Mouse (Mus musculus) spleen, postnatal 36 days (tissue): Measurements from ENCODE around the gene Npw.

Source experiments
- DNase-seq, 2 experiments: peaks; one replicate each; pipeline ENCODE4 v3.0.0; 2022; ENCODE audit warnings: low spot score in 2 of 2, mixed read lengths in 1 of 2

Npw gene

DNA sequence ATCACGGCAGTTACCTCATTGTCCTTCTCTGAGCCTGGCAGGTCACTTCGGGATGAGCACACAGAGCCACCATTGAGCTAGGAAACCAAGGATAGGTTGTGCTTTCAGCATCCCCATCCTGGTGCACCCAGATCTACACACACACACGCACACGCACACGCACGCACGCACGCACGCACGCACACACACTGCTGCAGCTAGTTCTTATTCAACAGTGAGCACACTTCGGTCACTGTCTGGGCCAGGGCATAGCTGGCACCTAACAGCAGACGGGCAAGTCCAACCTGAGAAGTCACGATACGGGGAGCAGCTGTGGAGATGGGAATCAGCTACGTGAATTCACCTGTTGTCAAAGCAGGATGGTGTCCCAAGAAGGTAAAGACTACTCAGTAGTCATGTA, 17.7 kb downstream of the Npw start:
- DNase-seq = no peak

DNA sequence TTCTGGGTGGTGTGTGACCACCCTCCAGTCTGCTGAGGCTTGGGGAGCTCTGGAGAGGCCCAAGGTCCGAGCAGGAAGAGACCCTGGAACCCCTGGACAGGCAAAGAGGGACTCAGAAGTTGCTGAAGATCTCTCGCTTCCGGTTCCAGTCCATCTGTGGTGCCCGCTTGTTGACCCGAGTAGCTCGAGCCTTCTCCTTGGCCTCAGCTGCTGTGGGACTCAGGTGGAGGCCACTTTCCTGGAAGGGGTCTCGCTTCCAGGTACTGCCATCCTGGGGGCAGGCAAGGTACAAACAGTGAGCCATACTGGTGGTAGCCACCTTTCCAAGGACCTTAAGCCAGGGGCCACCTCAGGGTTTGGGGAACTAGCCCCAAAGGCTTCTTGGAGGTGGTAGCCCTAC, 18.1 kb downstream of the Npw start:
- no peak for DNase-seq

DNA sequence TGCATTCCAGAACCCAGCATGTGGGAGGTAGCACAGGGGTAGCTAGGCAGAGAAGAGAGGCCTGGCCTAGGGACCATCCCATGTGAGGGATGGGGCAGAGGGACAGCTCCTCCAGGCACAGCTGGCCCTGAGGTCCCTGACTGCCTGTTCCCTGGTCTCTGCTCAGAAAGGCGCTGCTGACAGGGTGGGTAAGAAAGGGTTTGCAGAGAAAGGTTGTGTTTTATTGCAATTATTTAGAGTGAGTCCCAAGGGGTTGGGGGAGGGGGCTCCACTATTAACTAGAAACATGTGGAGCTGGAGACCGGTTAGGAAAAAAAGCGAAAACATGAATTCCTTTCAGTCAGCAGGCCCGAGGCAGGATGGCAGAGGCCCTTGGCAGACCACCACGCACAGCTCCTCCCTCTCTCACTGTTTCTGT, 18.7 kb downstream of the Npw start:
- DNase-seq = no peak

DNA sequence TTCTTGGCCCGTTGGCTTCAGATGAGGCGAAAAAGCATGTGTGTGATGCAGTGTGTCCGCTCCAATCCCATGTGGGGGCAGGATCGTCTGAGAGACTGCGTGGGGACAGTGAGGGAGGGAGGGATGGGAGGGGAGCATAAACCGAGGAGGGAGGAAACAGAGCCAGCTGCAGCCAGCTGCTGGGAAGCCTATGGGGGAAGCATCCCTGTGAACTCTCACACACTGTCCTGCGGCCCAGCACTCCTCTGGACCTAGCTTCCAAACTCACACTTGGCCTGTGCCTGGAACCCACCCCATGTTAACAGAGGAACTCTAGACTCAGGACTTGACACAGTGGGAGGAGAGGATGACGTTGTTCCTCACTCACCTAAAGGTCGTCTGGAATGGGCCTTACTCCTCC, 19.4 kb downstream of the Npw start:
- DNase-seq = no peak

DNA sequence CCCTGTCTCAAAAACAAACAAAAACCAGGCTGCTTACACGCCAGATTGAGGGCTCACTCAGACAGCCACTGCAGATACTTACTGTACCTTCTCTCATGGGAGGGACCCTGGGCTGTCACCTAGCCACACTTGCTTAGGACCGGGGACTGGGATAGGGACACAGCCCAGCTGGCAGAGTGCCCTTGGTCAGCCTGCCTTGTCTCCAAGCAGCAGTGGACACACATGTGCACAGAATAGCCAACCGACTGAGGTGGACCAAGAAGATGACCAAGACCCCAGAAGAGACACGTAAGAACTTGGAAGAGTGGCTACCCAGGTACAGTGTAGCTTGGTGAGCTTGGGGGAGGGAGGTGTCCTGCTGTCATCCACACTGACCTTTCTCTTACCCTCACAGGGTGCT, 20.0 kb downstream of the Npw start:
- DNase-seq = no peak

DNA sequence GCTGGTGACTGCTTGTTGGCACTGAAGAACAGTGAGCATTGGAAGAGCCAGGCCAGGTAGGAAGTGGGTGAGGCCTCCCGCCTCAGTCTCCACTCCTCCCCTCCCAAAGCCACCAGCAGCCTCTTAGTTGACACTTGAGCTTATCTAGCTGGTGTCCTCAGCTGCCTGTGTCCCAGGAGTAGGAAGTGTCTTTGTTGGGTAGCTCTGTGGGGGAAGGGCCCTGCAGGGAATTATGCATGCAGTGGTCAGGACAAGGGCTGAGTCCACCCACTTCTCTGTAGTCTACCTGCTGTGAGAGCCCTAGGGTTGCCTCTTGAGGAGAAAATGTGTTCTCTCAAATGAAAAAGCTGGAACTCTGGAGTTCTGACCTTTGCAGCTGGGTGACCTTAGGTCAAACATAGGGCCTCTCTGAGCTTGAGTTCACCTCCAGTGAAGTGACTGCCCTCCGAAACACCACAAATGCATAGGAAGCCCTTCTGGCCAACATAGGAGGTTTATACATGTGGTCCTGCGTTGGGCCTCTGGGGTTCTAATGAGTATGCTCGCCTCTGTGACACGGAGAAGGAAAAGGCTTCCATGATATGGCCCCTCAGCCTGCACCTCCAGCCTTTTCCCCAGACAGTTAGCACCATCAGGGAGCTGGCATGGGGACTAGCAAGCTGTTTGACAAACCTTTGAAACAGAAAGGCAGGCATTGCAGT, 21.3 kb downstream of the Npw start:
- DNase-seq = no peak

DNA sequence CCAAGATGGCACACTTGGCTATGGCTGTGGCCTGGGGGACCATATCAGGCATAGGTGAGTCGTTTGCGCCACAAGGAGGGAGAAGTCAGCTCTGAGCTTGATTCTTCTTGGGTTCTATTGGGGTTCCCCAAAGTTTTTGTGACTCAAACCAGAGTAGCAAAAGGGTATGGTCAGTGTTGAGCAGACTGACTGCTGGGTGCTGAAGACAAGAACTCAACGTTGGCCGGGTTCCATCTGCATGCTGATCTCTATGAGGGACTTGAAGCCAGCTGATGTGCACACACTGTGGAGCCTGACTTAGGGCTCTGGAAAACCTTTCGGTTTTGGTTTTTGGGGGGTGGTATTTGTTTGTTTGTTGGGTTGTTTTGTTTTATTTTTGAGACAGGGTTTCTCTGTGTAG, 22.6 kb downstream of the Npw start:
- DNase-seq = no peak

DNA sequence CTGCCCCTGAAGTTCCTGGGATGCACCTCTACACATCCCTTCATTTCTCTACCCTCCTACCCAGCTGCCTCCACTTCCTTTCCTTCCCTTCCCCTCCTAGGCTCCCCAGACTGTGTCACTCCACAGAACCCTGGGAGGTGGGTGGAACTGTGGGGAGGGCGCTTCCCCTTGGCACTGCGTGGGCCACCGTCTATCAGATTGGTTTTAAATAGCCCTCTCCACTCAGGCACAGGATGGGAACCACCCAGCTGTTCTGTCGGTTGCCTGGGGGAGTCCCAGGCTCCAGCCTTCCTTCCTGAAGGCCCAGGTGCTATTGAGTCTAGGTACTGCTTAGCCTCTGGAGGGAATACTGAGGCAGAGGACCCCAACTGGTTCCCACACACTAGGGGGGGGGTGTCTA, 23.2 kb downstream of the Npw start:
- no peak for DNase-seq

DNA sequence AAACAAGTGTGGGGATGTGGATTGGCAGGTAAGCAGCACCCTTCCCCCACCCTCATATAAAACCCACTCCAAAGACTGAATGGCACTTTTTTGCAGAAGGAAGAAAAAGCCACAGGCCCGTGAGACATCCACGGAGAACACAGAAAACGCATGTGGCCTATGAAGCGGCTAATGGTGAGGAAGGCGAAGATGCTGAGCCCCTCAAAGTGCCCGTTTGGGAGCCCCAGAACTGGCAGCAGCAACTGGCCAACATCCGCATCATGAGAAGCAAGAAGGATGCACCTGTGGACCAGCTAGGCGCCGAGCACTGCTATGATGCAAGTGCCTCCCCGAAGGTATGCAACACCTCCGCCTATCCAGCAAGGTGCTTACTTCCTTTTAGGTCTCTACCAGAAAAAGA, 24.4 kb downstream of the Npw start:
- no peak for DNase-seq

DNA sequence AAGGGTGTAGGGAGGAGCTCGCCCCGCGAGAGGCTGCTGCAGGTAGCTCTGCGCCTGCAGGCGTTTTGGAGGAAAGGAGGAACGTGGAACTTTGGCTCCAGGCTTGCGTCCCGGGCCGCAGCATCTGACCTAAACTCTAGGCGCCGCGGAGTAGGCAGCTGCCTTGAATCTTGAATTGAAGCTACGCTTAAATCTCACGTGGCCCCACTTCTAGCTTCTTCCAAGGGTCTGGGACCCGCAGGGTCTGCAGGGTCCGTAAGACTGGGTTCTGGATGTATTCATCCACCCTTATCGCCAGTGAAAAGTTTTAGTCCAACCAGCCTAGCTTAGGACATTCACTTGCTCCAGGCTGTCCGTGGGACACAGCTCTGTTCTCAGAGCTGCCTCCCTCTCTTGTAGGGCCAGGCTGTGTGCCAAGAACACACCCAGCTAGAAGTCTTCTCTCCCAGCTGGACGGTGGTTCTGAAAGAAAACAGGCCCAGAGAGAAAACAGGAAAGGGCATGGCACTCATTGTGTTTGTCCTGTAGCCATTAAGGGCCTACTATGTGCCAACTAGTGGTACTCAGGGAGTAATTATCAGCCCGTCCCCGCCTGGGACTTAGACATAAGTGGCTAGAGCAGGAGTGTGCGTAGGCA, 25.3 kb downstream of the Npw start:
- DNase-seq = peak in 1 of 2 experiments; percentile 35

DNA sequence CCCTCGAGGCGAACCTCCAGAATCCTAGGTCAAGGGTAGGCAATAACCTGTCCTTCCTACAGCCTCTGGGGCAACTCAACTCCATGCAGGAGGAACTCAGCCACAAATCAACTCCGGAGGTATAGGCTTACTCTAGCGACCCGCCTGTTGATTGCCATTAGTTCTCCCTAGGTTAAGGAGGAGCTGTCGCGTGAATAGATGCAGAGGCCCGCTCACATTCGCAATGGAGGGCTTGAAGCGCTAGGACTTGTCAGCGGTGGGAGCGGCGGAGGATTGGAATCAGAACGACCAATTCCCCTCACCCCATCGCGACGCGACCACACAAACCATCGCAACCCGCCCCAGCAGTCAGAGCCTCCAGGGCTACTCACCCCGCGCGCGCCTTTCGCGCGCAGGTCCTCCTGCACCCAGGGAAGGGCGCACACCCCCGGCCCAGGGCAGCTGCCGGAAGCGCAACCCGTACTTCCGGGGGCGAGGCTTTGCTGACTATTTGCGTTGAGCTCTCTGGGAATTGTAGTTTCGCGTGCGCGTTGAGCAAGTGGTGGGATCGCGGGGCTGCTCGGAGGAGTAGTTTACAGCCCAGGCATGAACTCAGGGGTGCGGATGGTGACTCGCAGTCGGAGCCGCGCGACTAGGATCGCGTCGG, 26.0 kb downstream of the Npw start, which contains the start of the genes Tsc2 and Nthl1:
Gene Tsc2 (minus strand): TSS at position 464 of the 646 bp plus-strand sequence.
Gene Nthl1 (plus strand): TSS at position 514 of the 646 bp plus-strand sequence.
- DNase-seq = peak; percentile 81 to 86

DNA sequence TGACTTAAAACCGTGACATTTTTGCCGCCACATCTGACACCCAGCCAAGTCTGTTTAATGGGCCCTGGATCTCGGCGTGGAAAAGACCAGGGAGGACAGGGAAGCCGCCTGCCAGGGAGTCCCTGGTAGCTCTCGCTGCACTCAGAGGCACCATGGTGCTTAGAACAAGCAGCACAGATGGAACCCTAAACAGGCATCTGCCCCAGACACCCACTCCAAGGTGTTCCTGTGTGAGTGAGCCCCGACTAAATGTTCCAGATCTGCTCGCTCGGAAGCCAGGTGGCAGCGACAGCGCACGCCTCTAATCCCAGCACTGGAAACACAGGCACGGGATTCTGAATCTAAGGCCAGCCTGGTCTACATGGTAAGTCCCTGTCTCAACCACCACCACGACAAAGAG, 28.2 kb downstream of the Npw start:
- DNase-seq = no peak

DNA sequence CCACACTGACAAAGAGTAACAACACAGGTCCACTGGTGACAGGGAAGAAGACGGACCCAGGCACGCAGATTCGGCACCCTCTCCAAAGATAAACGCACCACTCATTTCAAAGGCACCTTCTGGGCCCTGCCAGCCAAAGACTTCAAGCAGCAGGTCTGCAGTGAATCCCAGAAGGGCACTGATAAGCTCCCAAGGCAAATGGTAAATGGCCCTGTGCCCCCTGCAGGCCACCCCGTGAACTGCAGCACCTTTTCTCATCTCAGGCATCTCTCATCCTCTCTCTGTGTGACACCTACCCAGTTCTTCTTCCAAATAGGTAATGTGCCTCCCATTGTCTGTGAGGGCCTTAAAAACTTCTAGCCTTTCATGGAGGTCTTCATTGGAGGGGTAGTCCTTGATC, 29.6 kb downstream of the Npw start:
- DNase-seq = peak; percentile 61 to 66

DNA sequence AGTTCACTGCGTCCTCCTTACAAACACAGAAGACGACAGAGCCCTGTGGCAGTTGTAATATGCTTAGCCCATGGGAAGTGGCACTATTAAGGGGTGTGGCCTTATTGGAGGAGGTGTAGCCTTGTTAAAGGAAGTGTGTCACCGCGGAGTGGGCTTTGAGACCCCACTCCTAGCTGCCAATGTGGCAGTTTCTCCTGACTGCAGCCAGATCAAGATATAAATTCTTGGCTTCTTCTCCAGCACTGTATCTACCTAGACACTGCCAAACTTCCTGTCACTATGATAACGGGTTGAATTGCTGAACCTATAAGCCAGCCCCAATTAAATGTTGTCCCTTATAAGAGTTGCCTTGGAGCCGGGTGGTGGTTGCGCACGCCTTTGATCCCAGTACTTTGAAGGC, 32.8 kb downstream of the Npw start:
- no peak for DNase-seq

DNA sequence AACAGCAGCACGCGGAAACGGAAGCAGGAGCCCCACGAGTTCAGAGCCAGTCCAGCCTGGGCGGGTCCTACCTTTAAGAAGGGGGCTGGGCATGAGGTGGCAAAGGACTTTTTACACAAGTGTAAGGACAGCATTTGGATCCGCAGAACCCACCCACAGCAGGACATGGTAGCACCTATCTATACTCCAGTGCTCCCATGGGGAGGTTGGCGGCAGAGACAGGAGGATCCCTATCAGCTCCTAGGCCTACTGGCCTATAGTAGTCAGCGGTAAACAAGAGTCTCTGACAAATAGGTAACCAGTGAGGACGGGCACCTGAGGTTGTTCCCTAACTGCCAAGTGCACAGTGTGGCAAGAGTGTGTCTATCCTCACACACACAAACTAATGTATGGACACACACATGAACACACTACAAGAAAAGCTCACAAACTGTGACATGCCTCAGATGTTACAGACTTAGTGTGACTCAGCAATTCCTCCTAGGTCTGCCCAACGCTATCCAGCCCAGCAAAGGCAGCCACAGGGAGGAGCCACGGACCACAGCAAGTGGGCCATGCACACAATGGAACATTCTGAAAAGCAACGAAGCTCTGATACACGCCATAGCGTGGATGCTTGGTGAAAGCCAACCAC, 40.6 kb downstream of the Npw start:
- peak; percentile 19 to 27 for DNase-seq

DNA sequence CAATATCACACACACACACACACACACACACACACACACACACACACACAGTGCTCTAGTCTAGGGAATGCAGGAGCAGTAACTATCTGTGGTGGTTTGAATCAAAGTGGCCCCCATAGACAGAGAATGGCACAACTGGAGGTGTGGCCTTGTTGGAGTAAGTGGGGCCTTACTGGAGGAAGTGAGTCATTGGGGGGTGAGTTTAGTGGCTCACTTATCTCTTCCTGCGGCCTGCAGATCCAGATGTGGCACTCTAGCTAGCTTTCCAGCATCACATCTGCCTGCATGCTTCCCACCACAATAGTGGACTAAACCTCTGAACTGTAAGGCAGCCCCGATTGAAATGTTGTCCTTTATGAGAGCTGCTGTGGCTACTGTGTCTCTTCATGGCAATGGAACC, 47.5 kb downstream of the Npw start:
- no peak for DNase-seq

DNA sequence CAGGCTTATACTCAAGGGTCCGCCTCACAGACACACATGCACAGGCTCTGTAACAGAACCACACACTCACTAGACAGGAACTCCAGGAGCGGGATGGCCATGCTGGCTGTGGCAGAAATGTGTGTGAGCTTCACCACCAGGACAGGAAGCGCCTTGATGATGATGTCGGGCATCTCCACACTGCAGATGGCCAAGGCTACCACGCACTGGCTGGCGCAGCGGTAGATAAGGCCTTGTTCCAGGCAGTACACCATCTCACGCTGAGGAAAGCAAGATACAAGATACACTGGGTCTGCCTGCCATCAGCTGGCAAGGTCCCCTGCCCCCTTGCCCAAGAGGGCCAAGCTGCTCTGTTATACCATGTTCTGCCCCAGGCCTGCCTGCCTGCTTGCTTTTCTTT, 49.4 kb downstream of the Npw start:
- peak; percentile 27 to 42 for DNase-seq

DNA sequence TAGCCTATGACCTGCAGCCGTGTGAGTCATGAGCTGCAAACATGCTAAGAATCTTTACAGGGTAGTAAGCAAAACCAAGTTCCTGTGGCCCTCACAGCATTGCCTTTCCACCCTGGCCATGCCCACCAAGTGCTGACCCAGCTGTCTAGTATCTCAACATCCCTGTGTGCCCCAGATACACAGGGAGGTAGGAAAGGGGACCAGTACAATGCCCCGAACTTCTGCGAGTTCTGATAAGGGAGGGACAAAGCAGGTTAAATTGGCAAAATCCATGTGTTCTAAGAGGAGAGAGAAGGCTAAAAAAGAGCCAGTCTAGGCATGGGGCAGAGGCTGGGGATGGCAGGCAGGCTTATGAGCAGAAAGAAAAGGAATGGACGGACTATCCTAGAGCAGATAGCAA, 49.9 kb downstream of the Npw start:
- no peak for DNase-seq
